ENCODE assay signal across 21 mouse cellular contexts in the genomic region with DNA sequence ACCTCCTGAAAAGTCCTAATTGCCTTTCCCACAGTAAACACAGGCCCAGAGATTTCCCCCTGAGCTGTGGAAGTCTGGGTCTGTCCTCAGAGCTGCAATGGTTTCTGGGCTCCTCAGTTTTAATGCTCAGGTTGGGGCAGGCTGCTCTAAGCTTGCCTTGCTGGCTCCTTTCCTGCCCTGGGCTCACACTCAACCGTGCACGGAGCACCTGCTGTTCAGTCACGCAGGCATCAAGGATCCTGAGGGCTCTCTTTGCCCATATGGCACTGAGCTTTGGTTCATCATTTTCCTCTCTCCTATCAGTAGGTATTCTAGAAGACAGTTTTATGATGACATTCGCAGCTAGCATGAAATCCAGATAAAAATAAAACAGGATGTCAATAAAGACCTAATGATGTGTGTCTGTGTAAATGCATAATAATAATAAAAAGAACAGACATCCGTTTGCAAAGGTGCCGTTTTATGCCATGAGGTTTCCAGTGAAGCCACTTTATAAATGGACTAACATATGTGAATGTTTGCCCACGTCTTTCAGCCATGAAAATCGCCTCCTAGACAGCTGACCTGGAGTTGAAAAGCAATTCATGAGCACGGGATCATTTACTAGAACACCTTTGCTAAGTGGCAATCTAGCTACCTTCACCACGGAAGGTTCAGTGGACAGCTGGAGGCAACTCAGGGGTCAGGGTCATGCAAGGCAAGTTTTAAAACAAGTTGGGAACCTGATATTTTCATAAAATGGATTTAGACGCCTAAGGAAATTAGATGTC.
DNase-seq lines count a peak whose midpoint lies in the region; ATAC-seq and TF ChIP-seq lines count a peak whose summit lies in the region.
"Had no signal": no experiment of that assay in that cellular context is flagged by ENCODE, and none has a peak within 500 bp of the region (broad histone marks: within the 10 kb centered on the region; RNA-seq: fewer than 3 reads in every experiment).

No protein-coding gene starts in this region.

- intact Hi-C loops in gastrocnemius, postnatal 14 days (cut with DNase I; ENCODE audit: low total_unique reads): no loop called here

- no peak overlapping the region for H3K9ac ChIP-seq in midbrain, postnatal 0 days (replicated peaks; ENCODE audit: low read length, poor library complexity, severe bottlenecking)
- no peak overlapping the region for H3K9ac ChIP-seq in midbrain, embryonic 13.5 days (replicated peaks)
- H3K9ac ChIP-seq in forebrain, embryonic 13.5 days: no peak overlapping the region
- H3K9ac ChIP-seq: embryonic facial prominence, embryonic 12.5 days; hindbrain, embryonic 12.5 days; midbrain, embryonic 15.5 days had no signal

- H3K4me1 ChIP-seq in midbrain, postnatal 0 days (ENCODE audit: insufficient read depth, low read length): no peaks in the 10 kb centered on the region
- no peaks in the 10 kb centered on the region for H3K4me1 ChIP-seq in midbrain, embryonic 13.5 days (replicated peaks)
- H3K4me1 ChIP-seq in forebrain, embryonic 13.5 days: no peaks in the 10 kb centered on the region
- H3K4me1 ChIP-seq: embryonic facial prominence, embryonic 12.5 days; hindbrain, embryonic 12.5 days; megakaryocyte, embryonic 14.5 days; midbrain, embryonic 15.5 days had no signal

- no peak overlapping the region for H3K4me3 ChIP-seq in midbrain, postnatal 0 days (ENCODE audit: low read depth, low read length)
- no peak overlapping the region for H3K4me3 ChIP-seq in midbrain, embryonic 13.5 days (replicated peaks)
- no peak overlapping the region for H3K4me3 ChIP-seq in forebrain, embryonic 13.5 days
- H3K4me3 ChIP-seq: embryonic facial prominence, embryonic 12.5 days; hindbrain, embryonic 12.5 days; megakaryocyte, embryonic 14.5 days; midbrain, embryonic 15.5 days had no signal

- no peak overlapping the region for H3K4me2 ChIP-seq in midbrain, postnatal 0 days (ENCODE audit: low read depth, low read length, poor library complexity, severe bottlenecking)
- no peak overlapping the region for H3K4me2 ChIP-seq in midbrain, embryonic 13.5 days (replicated peaks)
- no peak overlapping the region for H3K4me2 ChIP-seq in forebrain, embryonic 13.5 days
- H3K4me2 ChIP-seq: embryonic facial prominence, embryonic 12.5 days; heart, embryonic 11.5 days; hindbrain, embryonic 12.5 days; liver, embryonic 11.5 days; midbrain, embryonic 15.5 days had no signal

- no peaks in the 10 kb centered on the region for H3K9me3 ChIP-seq in midbrain, postnatal 0 days (ENCODE audit: low read length)
- H3K9me3 ChIP-seq in midbrain, embryonic 13.5 days: no peaks in the 10 kb centered on the region
- H3K9me3 ChIP-seq in forebrain, embryonic 13.5 days (replicated peaks): no peaks in the 10 kb centered on the region
- H3K9me3 ChIP-seq: embryonic facial prominence, embryonic 12.5 days; hindbrain, embryonic 12.5 days; megakaryocyte, embryonic 14.5 days; midbrain, embryonic 15.5 days had no signal

- DNase-seq in gastrocnemius, postnatal 14 days: peak; percentile 6
- no peak for DNase-seq in gastrocnemius, adult 18-20 months (ENCODE audit: low spot score)
- DNase-seq in midbrain, postnatal 0 days (ENCODE audit: low spot score): peak; percentile 31
- peak; percentile 91 for DNase-seq in cerebellum, adult 8-10 months
- peak; percentile 30 for DNase-seq in forelimb bud, embryonic 11.5 days (ENCODE audit: low read depth, low spot score)
- DNase-seq: adrenal gland, postnatal 25 days; heart, postnatal 10 days; lung, adult 18-20 months; lung, postnatal 14 days had no signal

- WGBS in midbrain, postnatal 0 days: 79% methylated on average over 11 of the region's 11 CpGs
- 77% methylated on average over 11 of the region's 11 CpGs for WGBS in midbrain, embryonic 13.5 days
- WGBS in forebrain, embryonic 13.5 days: 78% methylated on average over 11 of the region's 11 CpGs

- ATAC-seq in midbrain, postnatal 0 days (ENCODE audit: low FRiP score): no peak
- ATAC-seq in midbrain, embryonic 13.5 days: no peak
- ATAC-seq in monocyte, adult 5-6 weeks (replicated peaks; ENCODE audit: insufficient number of reproducible peaks, low FRiP score, low TSS enrichment, poor library complexity, severe bottlenecking): no peak
- no peak for ATAC-seq in forebrain, embryonic 13.5 days
- ATAC-seq: intestine, embryonic 16.5 days; midbrain, embryonic 15.5 days had no signal

- H3K27me3 ChIP-seq in midbrain, postnatal 0 days (ENCODE audit: insufficient read depth, low read length): no peaks in the 10 kb centered on the region
- H3K27me3 ChIP-seq in midbrain, embryonic 13.5 days: no peaks in the 10 kb centered on the region
- H3K27me3 ChIP-seq in forebrain, embryonic 13.5 days: no peaks in the 10 kb centered on the region
- H3K27me3 ChIP-seq: CH12.LX; embryonic facial prominence, embryonic 12.5 days; hindbrain, embryonic 12.5 days; midbrain, embryonic 15.5 days had no signal

- H3K27ac ChIP-seq in midbrain, postnatal 0 days (ENCODE audit: low read depth, low read length): no peak overlapping the region
- H3K27ac ChIP-seq in midbrain, embryonic 13.5 days: no peak overlapping the region
- no peak overlapping the region; the same call in 1 of the 2 replicates for H3K27ac ChIP-seq in forebrain, embryonic 13.5 days
- H3K27ac ChIP-seq: embryonic facial prominence, embryonic 12.5 days; hindbrain, embryonic 12.5 days; midbrain, embryonic 15.5 days; stomach, postnatal 0 days had no signal

- H3K36me3 ChIP-seq in midbrain, postnatal 0 days (ENCODE audit: insufficient read depth, low read length): no peaks in the 10 kb centered on the region
- H3K36me3 ChIP-seq in midbrain, embryonic 13.5 days: no peaks in the 10 kb centered on the region
- H3K36me3 ChIP-seq in forebrain, embryonic 13.5 days (ENCODE audit: poor library complexity, severe bottlenecking): no peaks in the 10 kb centered on the region
- H3K36me3 ChIP-seq: embryonic facial prominence, embryonic 12.5 days; hindbrain, embryonic 12.5 days; midbrain, embryonic 15.5 days had no signal

- TF ChIP-seq CTCF in midbrain, postnatal 0 days (IDR thresholded peaks at IDR 0.05): no peak
